Mouse (Mus musculus) midbrain, embryonic 14.5 days (tissue): ENCODE results near the gene Spata31d1b. TPM values are rescaled to one million over a fixed set of nuclear protein-coding genes. Genes with fewer than 3 reads are reported as not detected.
"Not testable (repeated sequence)": the region's sequence is repeated elsewhere in the genome, so short reads cannot be mapped to it uniquely, and the experiment has no call there.

ENCODE experiments used
- ATAC-seq: fragments of 200-750 bp; cut with Nextera tagmentation; 2 replicates; pipeline ENCODE4 v1.8.0; 2017; ENCODE audit warnings: moderate number of reproducible peaks, moderate library complexity; ENCODE audit not compliant: low FRiP score, low TSS enrichment
- DNase-seq: peaks from one replicate; pipeline ENCODE4 v3.0.0-alpha.2; 2015
- H3K27ac ChIP-seq: fragments of 300-500 bp; sonication (generic); replicated peaks from 2 replicates; pipeline ENCODE4 v1.5.1; 2014; ENCODE audit warnings: mild to moderate bottlenecking, low read depth, low read length, moderate library complexity
- H3K27me3 ChIP-seq: fragments of 300-500 bp; sonication (generic); 2 replicates; pipeline ENCODE4 v1.6.1; 2014; ENCODE audit warnings: low read length, control low read depth, mixed read lengths; ENCODE audit not compliant: control insufficient read depth, insufficient read depth
- H3K36me3 ChIP-seq: fragments of 300-500 bp; sonication (generic); 2 replicates; pipeline ENCODE4 v1.6.1; 2014; ENCODE audit warnings: low read length, control low read depth; ENCODE audit not compliant: control insufficient read depth, insufficient read depth
- H3K4me1 ChIP-seq: fragments of 300-500 bp; sonication (generic); 2 replicates; pipeline ENCODE4 v1.6.1; 2014; ENCODE audit warnings: mild to moderate bottlenecking, antibody characterized with exemption, low read length, control low read depth; ENCODE audit not compliant: control insufficient read depth, insufficient read depth
- H3K4me2 ChIP-seq: fragments of 300-500 bp; sonication (generic); 2 replicates; pipeline ENCODE4 v1.6.1; 2014; ENCODE audit warnings: mild to moderate bottlenecking, low read length, moderate library complexity
- H3K4me3 ChIP-seq: fragments of 300-500 bp; sonication (generic); replicated peaks from 2 replicates; pipeline ENCODE4 v1.5.1; 2014; ENCODE audit warnings: low read depth, low read length
- H3K9ac ChIP-seq: fragments of 300-500 bp; sonication (generic); replicated peaks from 2 replicates; pipeline ENCODE4 v1.6.1; 2014; ENCODE audit warnings: mild to moderate bottlenecking, low read length, moderate library complexity
- H3K9me3 ChIP-seq: fragments of 300-500 bp; sonication (generic); 2 replicates; pipeline ENCODE4 v1.6.1; 2016; ENCODE audit warnings: low read length, control low read depth, mixed read lengths; ENCODE audit not compliant: control insufficient read depth
- WGBS: fragments of 180-500 bp; shearing (Covaris S2); extraction: QIAGEN DNeasy Blood & Tissue Kit; methylation state at CpG from one replicate; pipeline ENCODE4 v1.1.7; 2014; 5-methylcytosine and 5-hydroxymethylcytosine counted together
- polyA plus RNA-seq: library from polyadenylated mRNA; unstranded; fragments of >200 nt; fragmentation: Nextera tagmentation; extraction: Ambion mirVana; gene quantifications from 2 replicates; pipeline ENCODE4 v1.2.1, GENCODE M21; 2014

Gene Spata31d1b
- polyA plus RNA-seq: not detected in 2 replicates

DNA sequence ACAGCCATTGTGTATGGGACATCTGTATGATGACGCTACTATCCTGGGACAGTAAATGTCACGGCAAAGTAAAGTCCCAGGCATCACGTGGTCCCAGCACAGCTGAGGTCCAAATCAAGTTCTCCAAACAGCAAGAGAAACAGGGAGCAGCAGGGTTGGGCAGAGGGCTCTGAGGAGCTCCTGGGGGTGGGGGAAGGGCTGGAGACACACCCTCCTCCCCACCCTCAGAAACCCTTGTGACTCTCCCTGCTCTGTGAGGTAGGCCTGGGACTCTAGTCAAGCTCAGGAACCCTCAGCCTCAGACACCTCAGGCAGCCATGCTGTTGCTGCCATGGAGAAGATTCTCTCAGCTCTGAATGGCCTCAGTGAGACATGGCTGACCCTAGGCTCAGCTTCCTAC lies at the start of gene Spata31d1b:
Gene Spata31d1b (plus strand): TSS at position 301 of the 400 bp plus-strand sequence.
- not testable (repeated sequence) for ATAC-seq, H3K4me2 ChIP-seq, H3K9me3 ChIP-seq, H3K9ac ChIP-seq, H3K36me3 ChIP-seq, H3K27ac ChIP-seq, H3K27me3 ChIP-seq, H3K4me1 ChIP-seq, H3K4me3 ChIP-seq, DNase-seq
- 68% methylated on average over 3 of the region's 3 CpGs for WGBS

DNA sequence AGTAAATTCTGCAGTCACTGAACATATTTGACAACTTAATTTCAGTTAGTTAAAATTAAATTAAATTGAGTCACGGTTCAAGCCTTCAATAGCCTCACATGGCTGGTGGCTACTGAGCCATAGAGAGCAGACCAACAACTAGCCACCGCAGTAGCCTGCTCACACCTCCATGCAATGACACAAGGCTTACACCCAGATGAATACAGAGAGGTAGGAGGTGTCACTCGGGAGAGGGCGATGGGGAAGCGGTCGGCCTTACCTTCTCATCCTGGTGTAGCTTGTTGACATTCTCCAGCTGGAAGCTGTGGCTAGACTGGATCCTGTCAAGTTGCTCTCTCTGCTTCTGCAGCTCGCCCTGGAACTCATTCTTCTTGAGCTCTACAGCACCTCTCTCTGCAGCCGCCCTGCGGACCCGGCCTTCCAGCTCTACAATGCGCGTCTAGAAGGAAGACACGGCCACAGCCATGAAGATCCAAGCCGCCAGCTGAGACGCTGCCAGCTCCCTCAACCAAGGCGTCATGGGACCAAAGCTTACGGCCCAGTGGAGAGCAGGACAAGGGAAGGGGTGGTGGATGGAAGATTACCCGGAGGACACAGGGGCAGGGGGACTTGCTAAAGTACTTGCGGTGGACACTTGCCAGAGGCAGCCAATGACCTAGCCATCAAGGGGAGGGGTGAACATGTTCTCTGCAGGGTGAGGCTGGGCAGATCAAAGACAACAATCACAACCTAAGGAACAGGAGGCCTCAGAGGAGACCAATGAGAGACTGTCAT lies 48.0 kb upstream of the Spata31d1b start:
- Histone ChIP-seq H3K4me3 (no peak overlapping the region), H3K27ac (no peak overlapping the region), H3K9ac (no peak overlapping the region), H3K4me2 (no peak overlapping the region), H3K27me3 (no peaks in the 10 kb centered on the region), H3K36me3 (peaks cover 50% of the 10 kb centered on the region), H3K4me1 (no peaks in the 10 kb centered on the region), H3K9me3 (no peaks in the 10 kb centered on the region)
- ATAC-seq: no peak
- 94% methylated on average over 19 of the region's 19 CpGs for WGBS
- no peak for DNase-seq

DNA sequence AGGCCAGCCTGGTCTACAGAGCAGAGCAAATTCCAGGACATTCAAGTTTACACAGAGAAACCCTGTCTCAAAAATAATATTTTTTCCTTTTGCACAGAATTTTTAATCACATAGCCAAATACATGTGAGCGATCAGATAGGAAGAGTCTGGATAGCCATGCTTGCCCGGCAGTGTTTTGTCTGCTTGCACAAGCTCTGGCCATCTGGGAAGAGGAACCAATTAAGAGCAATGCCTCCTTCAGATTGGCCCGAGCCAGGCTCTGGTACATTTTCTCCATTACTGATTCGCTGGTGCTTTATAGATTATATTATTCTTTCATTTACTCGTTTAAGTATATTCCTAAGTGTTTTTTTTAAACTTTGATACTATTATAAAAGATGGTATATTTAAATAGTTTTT lies 44.3 kb upstream of the Spata31d1b start:
- no peak for DNase-seq
- 80% methylated on average over 5 of the region's 5 CpGs for whole genome bisulfite sequencing

DNA sequence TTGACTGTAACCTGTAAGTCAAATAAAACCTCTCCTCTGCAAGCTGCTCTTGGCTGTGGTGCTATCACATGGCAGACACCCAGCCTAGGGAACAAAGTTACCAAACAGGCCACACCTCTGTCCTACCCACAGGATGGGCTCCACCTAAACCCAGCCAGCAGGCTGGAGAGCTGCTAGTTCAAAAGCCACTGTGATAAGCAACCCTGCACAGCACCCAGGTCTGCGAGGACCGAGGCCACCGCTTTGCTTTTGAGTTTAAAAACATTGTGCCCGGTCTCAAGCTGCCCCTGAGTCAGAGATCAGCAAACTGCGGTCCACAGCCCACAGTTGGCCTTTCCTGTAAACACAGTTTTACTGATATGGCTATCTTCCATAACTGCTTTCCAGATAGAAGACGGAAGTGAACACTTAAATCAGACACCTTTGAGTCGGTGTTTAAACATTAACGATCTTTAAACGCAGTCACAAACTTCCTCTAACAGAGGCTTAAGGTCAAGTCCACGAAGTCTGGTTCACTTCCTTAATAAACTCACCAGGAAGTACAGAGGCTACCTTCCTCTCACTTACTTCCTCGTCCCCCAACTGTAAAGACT lies 43.5 kb upstream of the Spata31d1b start:
- Histone ChIP-seq H3K4me1 (peaks cover 13% of the 10 kb centered on the region), H3K4me3 (no peak overlapping the region), H3K4me2 (no peak overlapping the region), H3K27ac (no peak overlapping the region), H3K9me3 (no peaks in the 10 kb centered on the region), H3K9ac (0 out of 2 replicates have a peak overlapping the region, but pooled peaks have one; percentile 14), H3K27me3 (no peaks in the 10 kb centered on the region), H3K36me3 (peaks cover 30% of the 10 kb centered on the region)
- ATAC-seq (no peak), DNase-seq (no peak)
- 88% methylated on average over 11 of the region's 11 CpGs for WGBS

More for the DNA sequence above, 44.3 kb upstream of the Spata31d1b start:
- Histone ChIP-seq H3K4me1 (peaks cover 9% of the 10 kb centered on the region; the same call in 1 of the 2 replicates), H3K27me3 (no peaks in the 10 kb centered on the region), H3K9ac (no peak overlapping the region), H3K4me3 (no peak overlapping the region), H3K36me3 (peaks cover 37% of the 10 kb centered on the region), H3K27ac (no peak overlapping the region), H3K4me2 (no peak overlapping the region), H3K9me3 (no peaks in the 10 kb centered on the region)
- ATAC-seq: no peak

DNA sequence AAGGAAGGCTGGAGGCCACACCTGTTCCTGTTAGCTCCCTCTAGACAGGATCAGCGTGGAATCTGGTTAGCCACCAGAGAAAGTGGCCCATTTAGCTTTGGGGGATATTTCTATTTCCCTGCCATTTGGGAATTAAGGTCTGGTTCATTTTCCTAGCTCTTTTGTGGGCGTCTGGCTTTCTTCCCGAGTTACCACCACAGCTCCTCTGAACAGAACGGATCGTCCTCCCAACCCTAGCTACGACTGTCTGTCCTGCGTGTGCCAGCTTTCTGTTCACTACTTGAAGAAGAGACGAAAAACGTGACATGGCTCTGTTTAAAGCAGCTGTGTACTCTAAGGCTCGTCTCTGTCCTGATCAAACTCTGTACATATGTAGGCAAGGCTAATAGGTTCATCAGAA lies 42.1 kb upstream of the Spata31d1b start:
- ATAC-seq (no peak), DNase-seq (no peak)
- Histone ChIP-seq H3K27me3 (no peaks in the 10 kb centered on the region), H3K4me3 (no peak overlapping the region), H3K27ac (no peak overlapping the region), H3K4me2 (no peak overlapping the region), H3K4me1 (peaks cover 15% of the 10 kb centered on the region), H3K9me3 (no peaks in the 10 kb centered on the region), H3K36me3 (peaks cover 16% of the 10 kb centered on the region), H3K9ac (no peak overlapping the region)
- 83% methylated on average over 10 of the region's 10 CpGs for WGBS

DNA sequence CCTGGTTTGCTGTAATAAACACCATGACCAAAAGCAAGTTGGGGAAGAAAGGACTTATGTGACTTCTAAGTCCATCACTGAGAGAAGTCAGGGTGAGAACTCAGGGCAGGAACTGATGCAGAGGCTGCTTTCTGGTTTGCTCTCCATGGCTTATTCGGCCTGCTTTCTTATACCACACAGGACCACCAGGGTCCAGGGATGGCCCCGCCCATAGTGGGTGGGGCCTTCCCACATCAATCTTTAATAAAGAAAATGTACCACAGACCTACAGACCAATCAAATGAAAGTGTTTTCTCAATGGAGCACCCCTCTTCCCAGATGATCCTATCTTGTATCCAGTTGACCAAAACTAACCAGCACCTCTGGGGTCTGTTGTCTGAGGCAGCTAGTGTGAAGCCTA lies 40.6 kb upstream of the Spata31d1b start:
- no peak overlapping the region for H3K4me3 ChIP-seq
- no peak overlapping the region for H3K9ac ChIP-seq
- peak; percentile 50 for DNase-seq
- ATAC-seq: no peak
- no peaks in the 10 kb centered on the region for H3K9me3 ChIP-seq
- no peaks in the 10 kb centered on the region for H3K27me3 ChIP-seq
- peaks cover 15% of the 10 kb centered on the region for H3K4me1 ChIP-seq
- H3K27ac ChIP-seq: peak overlapping the region; percentile 54; the same call in 1 of the 2 replicates
- WGBS: 43% methylated on average over 2 of the region's 2 CpGs
- peaks cover 11% of the 10 kb centered on the region; the same call in 1 of the 2 replicates for H3K36me3 ChIP-seq
- H3K4me2 ChIP-seq: peak overlapping the region; percentile 20; the same call in 1 of the 2 replicates

DNA sequence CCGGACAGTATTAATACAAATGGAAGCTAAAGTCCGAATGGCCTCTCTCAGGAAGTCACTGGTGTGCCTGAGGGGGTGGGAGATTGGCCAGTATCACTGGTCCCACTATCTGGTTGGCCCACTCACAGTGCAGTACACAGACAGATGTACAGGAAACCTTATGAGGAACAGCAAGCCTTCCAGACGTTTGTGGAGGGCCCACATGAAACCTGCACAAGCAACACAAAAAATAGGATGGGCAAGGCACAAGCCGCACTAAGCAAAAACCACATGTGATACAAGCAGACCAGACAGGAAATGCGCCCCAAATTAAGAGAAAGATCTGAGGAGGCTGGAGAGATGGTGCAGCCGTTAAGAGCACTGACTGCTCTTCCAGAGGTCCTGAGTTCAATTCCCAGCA lies 39.8 kb upstream of the Spata31d1b start:
- DNase-seq (no peak), ATAC-seq (no peak)
- H3K4me3 ChIP-seq: no peak overlapping the region
- peak overlapping the region; percentile 20; the same call in 1 of the 2 replicates for H3K4me2 ChIP-seq
- H3K27ac ChIP-seq: peak overlapping the region; percentile 54; the same call in 1 of the 2 replicates
- peaks cover 15% of the 10 kb centered on the region for H3K4me1 ChIP-seq
- WGBS: 68% methylated on average over 6 of the region's 6 CpGs
- H3K9ac ChIP-seq: no peak overlapping the region
- H3K27me3 ChIP-seq: no peaks in the 10 kb centered on the region
- peaks cover 4% of the 10 kb centered on the region; the same call in 1 of the 2 replicates for H3K36me3 ChIP-seq
- H3K9me3 ChIP-seq: no peaks in the 10 kb centered on the region

DNA sequence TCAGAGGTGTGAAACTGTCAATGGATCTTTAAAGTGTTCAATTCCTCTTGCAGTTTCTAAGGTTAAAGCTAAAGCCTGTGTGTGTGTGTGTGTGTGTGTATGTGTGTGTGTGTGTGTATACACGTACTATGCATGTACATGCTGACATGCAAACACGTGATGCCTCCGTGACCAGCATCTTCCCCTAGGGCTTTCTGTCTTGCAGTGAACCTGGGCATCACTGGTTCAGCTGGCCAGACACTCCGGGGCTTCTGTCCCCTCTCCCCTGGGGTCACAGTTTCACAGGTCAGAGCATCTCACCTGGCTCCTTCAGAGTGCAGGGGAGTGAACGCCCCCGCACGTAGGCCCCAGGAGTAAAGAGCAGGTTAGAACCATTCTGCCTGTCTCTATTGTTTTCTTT lies 38.5 kb upstream of the Spata31d1b start:
- WGBS: 8% methylated on average over 7 of the region's 7 CpGs
- H3K9me3 ChIP-seq: no peaks in the 10 kb centered on the region
- H3K36me3 ChIP-seq: 0 out of 2 replicates have a peak, but pooled peaks cover 4% of the 10 kb centered on the region
- no peaks in the 10 kb centered on the region for H3K27me3 ChIP-seq
- ATAC-seq: no peak
- peak overlapping the region; percentile 73 for H3K4me2 ChIP-seq
- peak overlapping the region; percentile 61; the same call in 1 of the 2 replicates for H3K27ac ChIP-seq
- H3K4me1 ChIP-seq: peaks cover 15% of the 10 kb centered on the region
- peak overlapping the region; percentile 56 for H3K9ac ChIP-seq
- DNase-seq: peak; percentile 56
- peak overlapping the region; percentile 75 for H3K4me3 ChIP-seq
